Mouse (Mus musculus): Measurements from ENCODE around the gene Acsl5. TPM values are rescaled to one million over a fixed set of nuclear protein-coding genes. Genes with fewer than 3 reads are reported as not detected.

Gene Acsl5
- total RNA-seq, 2 experiments from 2014 or later, result 7.4 to 9.3 TPM

GRCm38 (mm10) chr19:55316109-55316714, 64.5 kb downstream of the Acsl5 start, which contains the start of gene Vti1a:
TSS of gene Vti1a (plus strand) at chr19:55316295.
- intact Hi-C loops (cut with DNase I; ENCODE audit: low total_unique reads), result no loop called here
- peak; percentile 87 for DNase-seq

GRCm38 (mm10) chr19:55316901-55317300, 65.2 kb downstream of the Acsl5 start:
- intact Hi-C loops (cut with DNase I; ENCODE audit: low total_unique reads), result no loop called here
- no peak for DNase-seq

- intact Hi-C loops (cut with DNase I; ENCODE audit: low total_unique reads), result no loop called here
Measured at GRCm38 (mm10) chr19:55319036-55319435, 67.3 kb downstream of the Acsl5 start.

GRCm38 (mm10) chr19:55319521-55319920, 67.8 kb downstream of the Acsl5 start:
- no peak for DNase-seq
- intact Hi-C loops (cut with DNase I; ENCODE audit: low total_unique reads), result no loop called here

More at GRCm38 (mm10) chr19:55319036-55319435, 67.3 kb downstream of the Acsl5 start:
- no peak for DNase-seq

GRCm38 (mm10) chr19:55322604-55323003, 70.9 kb downstream of the Acsl5 start:
- intact Hi-C loops (cut with DNase I; ENCODE audit: low total_unique reads), result no loop called here
- no peak for DNase-seq

- no peak for DNase-seq
- intact Hi-C loops (cut with DNase I; ENCODE audit: low total_unique reads), result no loop called here
Measured at GRCm38 (mm10) chr19:55327510-55327909, 75.8 kb downstream of the Acsl5 start.

- DNase-seq, result no peak
- intact Hi-C loops (cut with DNase I; ENCODE audit: low total_unique reads), result no loop called here
Measured at GRCm38 (mm10) chr19:55331776-55332175, 80.0 kb downstream of the Acsl5 start.

- intact Hi-C loops (cut with DNase I; ENCODE audit: low total_unique reads), result no loop called here
- peak; percentile 40 for DNase-seq
Measured at GRCm38 (mm10) chr19:55332641-55333268, 81.0 kb downstream of the Acsl5 start.

GRCm38 (mm10) chr19:55335881-55336280, 84.1 kb downstream of the Acsl5 start:
- intact Hi-C loops (cut with DNase I; ENCODE audit: low total_unique reads), result no loop called here
- no peak for DNase-seq

- intact Hi-C loops (cut with DNase I; ENCODE audit: low total_unique reads), result no loop called here
- DNase-seq, result no peak
Measured at GRCm38 (mm10) chr19:55336441-55336840, 84.7 kb downstream of the Acsl5 start.

- intact Hi-C loops (cut with DNase I; ENCODE audit: low total_unique reads), result no loop called here
- DNase-seq, result no peak
Measured at GRCm38 (mm10) chr19:55337066-55337465, 85.3 kb downstream of the Acsl5 start.

- no peak for DNase-seq
- intact Hi-C loops (cut with DNase I; ENCODE audit: low total_unique reads), result no loop called here
Measured at GRCm38 (mm10) chr19:55337664-55338063, 85.9 kb downstream of the Acsl5 start.

GRCm38 (mm10) chr19:55340521-55340920, 88.8 kb downstream of the Acsl5 start:
- no peak for DNase-seq
- intact Hi-C loops (cut with DNase I; ENCODE audit: low total_unique reads), result no loop called here

GRCm38 (mm10) chr19:55341377-55341776, 89.6 kb downstream of the Acsl5 start:
- intact Hi-C loops (cut with DNase I; ENCODE audit: low total_unique reads), result no loop called here
- DNase-seq, result no peak

GRCm38 (mm10) chr19:55342423-55342822, 90.7 kb downstream of the Acsl5 start:
- no peak for DNase-seq
- intact Hi-C loops (cut with DNase I; ENCODE audit: low total_unique reads), result no loop called here

- no peak for DNase-seq
- intact Hi-C loops (cut with DNase I; ENCODE audit: low total_unique reads), result no loop called here
Measured at GRCm38 (mm10) chr19:55343274-55343673, 91.5 kb downstream of the Acsl5 start.

Other genes with a start within 250 kb of the Acsl5 start
- gene Gpam, start 124.7 kb upstream of the Acsl5 start, total RNA-seq (2021), result 100 to 1,000 TPM; 118 to 123 TPM
- under 1 TPM; 0.64 to 0.66 TPM for gene Tectb, start 71.2 kb upstream of the Acsl5 start, total RNA-seq (2021)
- under 1 TPM; 0.10 to 0.24 TPM for gene Gucy2g, start 10.7 kb upstream of the Acsl5 start, total RNA-seq (2021)
- 10 to 100 TPM; 14.9 to 18.3 TPM for gene Zdhhc6, start 64.1 kb downstream of the Acsl5 start, total RNA-seq (2021)
- 10 to 100 TPM; 14.4 to 14.6 TPM for gene Vti1a, start 64.4 kb downstream of the Acsl5 start, total RNA-seq (2021)